Mouse (Mus musculus): Measurements from ENCODE around the gene Krtap26-1. TPM values are rescaled to one million over a fixed set of nuclear protein-coding genes. Genes with fewer than 3 reads are reported as not detected.

Gene Krtap26-1
- polyA plus RNA-seq, 1 experiment = not detected

- Histone ChIP-seq H3K27me3 (ENCODE audit: control insufficient read depth, insufficient read depth, low read length) (no peaks in the 10 kb centered on the region), H3K4me3 (ENCODE audit: extremely low read depth, insufficient read depth, insufficient read length) (no peak overlapping the region), H3K4me1 (ENCODE audit: control insufficient read depth, insufficient read depth, insufficient read length) (no peaks in the 10 kb centered on the region), H3K36me3 (ENCODE audit: control insufficient read depth, insufficient read depth, low read length) (no peaks in the 10 kb centered on the region), H3K27ac (ENCODE audit: insufficient read depth, low read length) (no peak overlapping the region)
- no peak for TF ChIP-seq CTCF (IDR thresholded peaks at IDR 0.05; ENCODE audit: extremely low read depth, insufficient read depth, insufficient read length, insufficient replicate concordance)
- no peak for TF ChIP-seq POLR2A (IDR thresholded peaks at IDR 0.05; ENCODE audit: low read depth, low read length)
- 74% methylated on average over 1 of the region's 1 CpGs for WGBS
- DNase-seq (ENCODE audit: low read depth in 1 of 2, low spot score in 2 of 2) = no peak
These were observed 3.5 kb upstream of the Krtap26-1 start for GRCm38 (mm10) chr16:88651082-88651481.

- H3K27me3 ChIP-seq (ENCODE audit: control insufficient read depth, insufficient read depth, low read length) = no peaks in the 10 kb centered on the region
- no peak for TF ChIP-seq CTCF (IDR thresholded peaks at IDR 0.05; ENCODE audit: extremely low read depth, insufficient read depth, insufficient read length, insufficient replicate concordance)
- TF ChIP-seq POLR2A (IDR thresholded peaks at IDR 0.05; ENCODE audit: low read depth, low read length) = no peak
- no peaks in the 10 kb centered on the region for H3K36me3 ChIP-seq (ENCODE audit: control insufficient read depth, insufficient read depth, low read length)
- no peak overlapping the region for H3K27ac ChIP-seq (ENCODE audit: insufficient read depth, low read length)
- no peak overlapping the region for H3K4me3 ChIP-seq (ENCODE audit: extremely low read depth, insufficient read depth, insufficient read length)
- DNase-seq (ENCODE audit: low read depth in 1 of 2, low spot score in 2 of 2) = no peak
- WGBS = 89% methylated on average over 8 of the region's 8 CpGs
- no peaks in the 10 kb centered on the region for H3K4me1 ChIP-seq (ENCODE audit: control insufficient read depth, insufficient read depth, insufficient read length)
These were observed 1.1 kb downstream of the Krtap26-1 start for GRCm38 (mm10) chr16:88646366-88647111.

- 86% methylated on average over 3 of the region's 3 CpGs for WGBS
- Histone ChIP-seq H3K27me3 (ENCODE audit: control insufficient read depth, insufficient read depth, low read length) (no peaks in the 10 kb centered on the region), H3K36me3 (ENCODE audit: control insufficient read depth, insufficient read depth, low read length) (no peaks in the 10 kb centered on the region), H3K4me3 (ENCODE audit: extremely low read depth, insufficient read depth, insufficient read length) (no peak overlapping the region), H3K27ac (ENCODE audit: insufficient read depth, low read length) (no peak overlapping the region), H3K4me1 (ENCODE audit: control insufficient read depth, insufficient read depth, insufficient read length) (no peaks in the 10 kb centered on the region)
- DNase-seq (ENCODE audit: low read depth in 1 of 2, low spot score in 2 of 2) = no peak
- TF ChIP-seq POLR2A (IDR thresholded peaks at IDR 0.05; ENCODE audit: low read depth, low read length) (no peak), CTCF (IDR thresholded peaks at IDR 0.05; ENCODE audit: extremely low read depth, insufficient read depth, insufficient read length, insufficient replicate concordance) (no peak)
These were observed 7.5 kb downstream of the Krtap26-1 start for GRCm38 (mm10) chr16:88640053-88640452.

GRCm38 (mm10) chr16:88635142-88635541 is 12.5 kb downstream of the Krtap26-1 start:
- Histone ChIP-seq H3K4me1 (ENCODE audit: control insufficient read depth, insufficient read depth, insufficient read length) (no peaks in the 10 kb centered on the region), H3K27ac (ENCODE audit: insufficient read depth, low read length) (no peak overlapping the region), H3K36me3 (ENCODE audit: control insufficient read depth, insufficient read depth, low read length) (no peaks in the 10 kb centered on the region), H3K27me3 (ENCODE audit: control insufficient read depth, insufficient read depth, low read length) (no peaks in the 10 kb centered on the region), H3K4me3 (ENCODE audit: extremely low read depth, insufficient read depth, insufficient read length) (no peak overlapping the region)
- no peak for TF ChIP-seq CTCF (IDR thresholded peaks at IDR 0.05; ENCODE audit: extremely low read depth, insufficient read depth, insufficient read length, insufficient replicate concordance)
- no peak for TF ChIP-seq POLR2A (IDR thresholded peaks at IDR 0.05; ENCODE audit: low read depth, low read length)
- DNase-seq (ENCODE audit: low read depth in 1 of 2, low spot score in 2 of 2) = no peak
- WGBS = 74% methylated on average over 4 of the region's 4 CpGs

GRCm38 (mm10) chr16:88631474-88631873 is 16.1 kb downstream of the Krtap26-1 start:
- WGBS = 75% methylated on average over 4 of the region's 4 CpGs
- H3K4me1 ChIP-seq (ENCODE audit: control insufficient read depth, insufficient read depth, insufficient read length) = no peaks in the 10 kb centered on the region
- no peak overlapping the region for H3K27ac ChIP-seq (ENCODE audit: insufficient read depth, low read length)
- no peaks in the 10 kb centered on the region for H3K27me3 ChIP-seq (ENCODE audit: control insufficient read depth, insufficient read depth, low read length)
- H3K36me3 ChIP-seq (ENCODE audit: control insufficient read depth, insufficient read depth, low read length) = no peaks in the 10 kb centered on the region
- DNase-seq (ENCODE audit: low read depth in 1 of 2, low spot score in 2 of 2) = no peak
- no peak for TF ChIP-seq CTCF (IDR thresholded peaks at IDR 0.05; ENCODE audit: extremely low read depth, insufficient read depth, insufficient read length, insufficient replicate concordance)
- no peak for TF ChIP-seq POLR2A (IDR thresholded peaks at IDR 0.05; ENCODE audit: low read depth, low read length)
- H3K4me3 ChIP-seq (ENCODE audit: extremely low read depth, insufficient read depth, insufficient read length) = no peak overlapping the region

- Histone ChIP-seq H3K36me3 (ENCODE audit: control insufficient read depth, insufficient read depth, low read length) (no peaks in the 10 kb centered on the region), H3K4me1 (ENCODE audit: control insufficient read depth, insufficient read depth, insufficient read length) (no peaks in the 10 kb centered on the region), H3K27me3 (ENCODE audit: control insufficient read depth, insufficient read depth, low read length) (no peaks in the 10 kb centered on the region), H3K4me3 (ENCODE audit: extremely low read depth, insufficient read depth, insufficient read length) (no peak within 1 kb of the TSS), H3K27ac (ENCODE audit: insufficient read depth, low read length) (no peak within 1 kb of the TSS)
- WGBS = 84% methylated on average over 4 of the region's 4 CpGs
- no peak for DNase-seq (ENCODE audit: low read depth in 1 of 2, low spot score in 2 of 2)
- TF ChIP-seq CTCF (IDR thresholded peaks at IDR 0.05; ENCODE audit: extremely low read depth, insufficient read depth, insufficient read length, insufficient replicate concordance) (no peak), POLR2A (IDR thresholded peaks at IDR 0.05; ENCODE audit: low read depth, low read length) (no peak)
These were observed 20.0 kb downstream of the Krtap26-1 start, which contains the start of gene 2310079G19Rik for GRCm38 (mm10) chr16:88627566-88627965. 2310079G19Rik (minus strand) TSS chr16:88627666.

GRCm38 (mm10) chr16:88612712-88613111 is 34.9 kb downstream of the Krtap26-1 start:
- Histone ChIP-seq H3K4me3 (ENCODE audit: extremely low read depth, insufficient read depth, insufficient read length) (no peak overlapping the region), H3K27me3 (ENCODE audit: control insufficient read depth, insufficient read depth, low read length) (no peaks in the 10 kb centered on the region), H3K27ac (ENCODE audit: insufficient read depth, low read length) (no peak overlapping the region), H3K36me3 (ENCODE audit: control insufficient read depth, insufficient read depth, low read length) (no peaks in the 10 kb centered on the region), H3K4me1 (ENCODE audit: control insufficient read depth, insufficient read depth, insufficient read length) (no peaks in the 10 kb centered on the region)
- TF ChIP-seq POLR2A (IDR thresholded peaks at IDR 0.05; ENCODE audit: low read depth, low read length) = no peak
- no peak for TF ChIP-seq CTCF (IDR thresholded peaks at IDR 0.05; ENCODE audit: extremely low read depth, insufficient read depth, insufficient read length, insufficient replicate concordance)
- 82% methylated on average over 4 of the region's 4 CpGs for WGBS
- no peak for DNase-seq (ENCODE audit: low read depth in 1 of 2, low spot score in 2 of 2)

All from spleen, adult 2 months (tissue).